Mouse (Mus musculus): Measurements from ENCODE around the gene Lsm14b. TPM values are rescaled to one million over a fixed set of nuclear protein-coding genes. Genes with fewer than 3 reads are reported as not detected.

The Lsm14b gene
- total and polyA plus RNA-seq, 3 experiments, result 12.2 to 16.5 (median 15.3) TPM

DNA sequence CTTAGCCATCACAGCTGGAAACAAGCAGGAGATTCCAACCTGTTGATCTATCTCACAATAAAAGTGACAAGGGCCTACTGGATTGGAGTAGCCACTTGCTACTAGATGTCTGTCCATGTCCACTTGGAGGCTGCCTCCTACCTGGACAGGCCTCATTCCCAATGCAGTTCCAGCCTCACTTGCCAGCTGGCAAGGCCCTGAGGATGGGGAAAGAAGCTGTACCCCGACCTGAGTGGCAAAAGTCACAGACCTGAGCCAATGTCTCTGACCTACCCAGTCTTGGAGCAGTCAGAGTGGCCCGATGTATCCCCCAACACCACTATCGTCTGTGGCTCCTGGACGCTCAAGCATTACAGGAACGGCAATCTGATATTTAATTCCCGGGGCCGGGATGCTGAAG is 11.1 kb upstream of the Lsm14b start:
- in situ Hi-C loops (cut with MboI; ENCODE audit: low pct_ligation_motif_present, low pct_unique_long_range_greater_than_20kb, low sequenced_read_pairs) (no loop called here), dilution Hi-C loops (cut with MboI; ENCODE audit: extremely low pct_ligation_motif_present, extremely low pct_unique_long_range_greater_than_20kb, low sequenced_read_pairs) (no loop called here)
- TF ChIP-seq ELF1 (IDR thresholded peaks at IDR 0.05; ENCODE audit: low read depth, low read length) (no peak), CHD1 (IDR thresholded peaks at IDR 0.05; ENCODE audit: low read depth, low read length) (no peak), E2F4 (IDR thresholded peaks at IDR 0.05; ENCODE audit: insufficient replicate concordance, low read depth, low read length) (no peak), ZNF384 (IDR thresholded peaks at IDR 0.05; ENCODE audit: low read depth, low read length) (no peak), MAZ (IDR thresholded peaks at IDR 0.05; ENCODE audit: low read depth, low read length) (no peak), SIN3A (IDR thresholded peaks at IDR 0.05; ENCODE audit: low read length) (no peak), MEF2A (IDR thresholded peaks at IDR 0.05; ENCODE audit: borderline replicate concordance, low read depth, low read length) (no peak), USF2 (conservative IDR thresholded peaks at IDR 0.05; ENCODE audit: low read depth, low read length) (no peak), JUND (conservative IDR thresholded peaks at IDR 0.05; ENCODE audit: low read depth, low read length) (no peak), ZMIZ1 (IDR thresholded peaks at IDR 0.05; ENCODE audit: low read depth, low read length) (no peak), JUN (IDR thresholded peaks at IDR 0.05; ENCODE audit: insufficient read depth, low read depth, low read length) (no peak), BHLHE40 (IDR thresholded peaks at IDR 0.05; ENCODE audit: low read depth, low read length) (no peak), MYC (IDR thresholded peaks at IDR 0.05; ENCODE audit: low read depth, low read length) (no peak), SMC3 (IDR thresholded peaks at IDR 0.05; ENCODE audit: low read depth, low read length) (no peak)
- no peak overlapping the region for H3K4me3 ChIP-seq (replicated peaks in 1 of 3; ENCODE audit: low read depth in 2 of 3, low read length in 2 of 3, poor library complexity in 1 of 3)
- H3K9ac ChIP-seq (ENCODE audit: insufficient read depth, low read depth), result no peak overlapping the region
- DNase-seq (ENCODE audit: extremely low read depth), result no peak
- no peaks in the 10 kb centered on the region for H3K36me3 ChIP-seq (replicated peaks in 1 of 2; ENCODE audit: control insufficient read depth in 1 of 2, insufficient read depth in 1 of 2, low read length in 1 of 2)
- H3K4me2 ChIP-seq (ENCODE audit: insufficient read depth, low read depth, poor library complexity, severe bottlenecking), result no peak overlapping the region
- H3K79me2 ChIP-seq (replicated peaks; ENCODE audit: control insufficient read depth, extremely low read depth, insufficient read depth, poor library complexity, severe bottlenecking), result no peaks in the 10 kb centered on the region
- no peaks in the 10 kb centered on the region for H3K4me1 ChIP-seq (ENCODE audit: control insufficient read depth in 1 of 2, insufficient read depth in 2 of 2)
- H3K27ac ChIP-seq (ENCODE audit: insufficient read depth, low read depth), result no peak overlapping the region
- H3K9me3 ChIP-seq (replicated peaks; ENCODE audit: low read length), result peaks cover 21% of the 10 kb centered on the region
- H3K27me3 ChIP-seq (replicated peaks), result peaks cover 52% of the 10 kb centered on the region

DNA sequence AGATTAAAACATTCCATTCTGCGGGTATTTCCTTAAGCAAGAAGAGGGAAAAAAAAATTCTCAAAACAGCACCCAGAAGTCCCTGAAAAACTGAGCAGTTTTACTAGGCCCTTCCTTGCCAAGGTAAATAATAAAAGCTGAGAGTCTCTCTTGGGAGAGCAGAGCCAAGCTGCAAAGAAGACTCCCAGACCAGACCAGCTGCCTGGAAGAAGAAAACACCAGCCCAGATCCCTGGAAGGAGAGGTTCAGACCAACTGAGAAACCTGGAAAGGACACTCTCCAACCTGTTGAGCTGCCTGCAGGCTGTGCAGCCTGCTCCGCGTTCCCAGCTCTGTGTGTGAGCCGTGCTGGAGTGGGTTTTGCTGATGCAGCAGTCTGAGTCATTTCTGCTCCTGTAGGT is 7.2 kb upstream of the Lsm14b start:
- Histone ChIP-seq H3K9me3 (replicated peaks; ENCODE audit: low read length) (no peaks in the 10 kb centered on the region), H3K79me2 (replicated peaks; ENCODE audit: control insufficient read depth, extremely low read depth, insufficient read depth, poor library complexity, severe bottlenecking) (no peaks in the 10 kb centered on the region), H3K36me3 (replicated peaks in 1 of 2; ENCODE audit: control insufficient read depth in 1 of 2, insufficient read depth in 1 of 2, low read length in 1 of 2) (no peaks in the 10 kb centered on the region), H3K4me3 (replicated peaks in 1 of 3; ENCODE audit: low read depth in 2 of 3, low read length in 2 of 3, poor library complexity in 1 of 3) (no peak overlapping the region), H3K27ac (ENCODE audit: insufficient read depth, low read depth) (no peak overlapping the region), H3K4me2 (ENCODE audit: insufficient read depth, low read depth, poor library complexity, severe bottlenecking) (no peak overlapping the region), H3K27me3 (replicated peaks) (peaks cover 83% of the 10 kb centered on the region), H3K4me1 (ENCODE audit: control insufficient read depth in 1 of 2, insufficient read depth in 2 of 2) (no peaks in the 10 kb centered on the region), H3K9ac (ENCODE audit: insufficient read depth, low read depth) (no peak overlapping the region)
- in situ Hi-C loops (cut with MboI; ENCODE audit: low pct_ligation_motif_present, low pct_unique_long_range_greater_than_20kb, low sequenced_read_pairs) (loop anchor here (5.0 kb wide), 1 partner anchor 35 kb away; no protein-coding TSS in a partner anchor), dilution Hi-C loops (cut with MboI; ENCODE audit: extremely low pct_ligation_motif_present, extremely low pct_unique_long_range_greater_than_20kb, low sequenced_read_pairs) (no loop called here)
- TF ChIP-seq ELF1 (IDR thresholded peaks at IDR 0.05; ENCODE audit: low read depth, low read length) (no peak), MAZ (IDR thresholded peaks at IDR 0.05; ENCODE audit: low read depth, low read length) (no peak), MEF2A (IDR thresholded peaks at IDR 0.05; ENCODE audit: borderline replicate concordance, low read depth, low read length) (no peak), POLR2AphosphoS2 (IDR thresholded peaks at IDR 0.05; ENCODE audit: low read depth, low read length) (no peak)
- DNase-seq (ENCODE audit: extremely low read depth), result no peak
